In the genomic region with DNA sequence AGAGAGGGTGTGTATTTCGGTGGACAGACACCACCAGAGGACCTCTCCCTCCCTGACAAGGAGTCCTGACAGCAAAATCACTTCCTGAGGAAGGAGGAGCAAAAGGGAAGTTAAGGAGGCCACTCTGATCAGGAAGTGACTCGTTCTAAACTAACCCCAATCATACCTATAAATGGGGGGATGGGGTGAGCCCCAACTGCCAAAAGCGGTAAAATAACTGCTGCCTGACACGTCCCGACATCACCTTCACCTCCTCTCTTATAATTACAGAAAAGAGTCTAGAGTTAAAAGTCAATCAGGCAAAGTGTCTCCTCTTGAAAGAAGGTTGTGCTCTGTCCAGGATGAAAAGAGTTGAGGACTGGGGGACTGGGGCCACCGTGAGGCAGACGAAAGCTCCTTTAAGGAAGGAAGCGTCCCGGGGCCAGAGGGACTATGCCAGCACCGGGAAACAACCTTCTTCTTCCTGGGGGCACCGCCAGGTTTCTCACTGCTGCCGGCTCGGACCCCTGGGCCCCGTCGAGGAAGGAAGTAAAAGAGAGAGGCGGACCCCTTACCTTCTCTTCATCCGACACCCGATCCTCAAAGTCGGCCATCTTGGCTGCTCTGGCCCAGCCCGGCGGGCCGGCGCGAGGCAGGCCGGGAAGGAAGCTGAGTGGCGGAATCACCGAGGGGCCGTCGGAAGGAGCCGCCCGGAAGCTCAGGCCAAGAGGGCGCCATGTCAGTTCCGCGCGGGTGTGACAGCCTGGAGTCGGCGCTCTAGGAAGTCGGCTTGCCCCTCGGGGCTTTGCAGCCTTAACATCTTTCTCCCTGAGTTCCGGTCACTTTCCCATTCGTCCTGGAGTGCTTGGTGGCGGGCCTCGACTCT, we compare ENCODE assay signal across 8 mouse cellular contexts. TPM values are rescaled to one million over a fixed set of nuclear protein-coding genes. Genes with fewer than 3 reads are reported as not detected.
DNase-seq lines count a peak whose midpoint lies in the region; ATAC-seq and TF ChIP-seq lines count a peak whose summit lies in the region.

A gene (plus strand): TSS at position 220 of the 865 bp plus-strand sequence.
A gene (minus strand): TSS at position 720 of the 865 bp plus-strand sequence.

- TF ChIP-seq POLR2A in brain, embryonic 14.5 days (IDR thresholded peaks at IDR 0.05; ENCODE audit: borderline replicate concordance, extremely low read depth, insufficient read depth, insufficient read length, poor library complexity, severe bottlenecking) = peak; percentile 83; the same call in 1 of the 2 replicates

- no peaks in the 10 kb centered on the region for H3K9me3 ChIP-seq in erythroblast, embryonic 14.5 days (ENCODE audit: control insufficient read depth, low read length)
- H3K9me3 ChIP-seq in heart, embryonic 12.5 days (replicated peaks) = no peaks in the 10 kb centered on the region
- H3K9me3 ChIP-seq in kidney, postnatal 0 days (replicated peaks; ENCODE audit: low read length) = no peaks in the 10 kb centered on the region
- no peaks in the 10 kb centered on the region for H3K9me3 ChIP-seq in liver, embryonic 11.5 days (ENCODE audit: control insufficient read depth, low read length)
- no peaks in the 10 kb centered on the region for H3K9me3 ChIP-seq in stomach, postnatal 0 days (ENCODE audit: control insufficient read depth, low read length)

- H3K36me3 ChIP-seq in erythroblast, embryonic 14.5 days (ENCODE audit: control insufficient read depth) = peaks cover 40% of the 10 kb centered on the region
- peaks cover 8% of the 10 kb centered on the region for H3K36me3 ChIP-seq in heart, embryonic 12.5 days
- H3K36me3 ChIP-seq in kidney, postnatal 0 days (ENCODE audit: insufficient read depth, low read length) = no peaks in the 10 kb centered on the region
- H3K36me3 ChIP-seq in liver, embryonic 11.5 days (ENCODE audit: control insufficient read depth, insufficient read depth, low read length) = no peaks in the 10 kb centered on the region
- H3K36me3 ChIP-seq in stomach, postnatal 0 days (ENCODE audit: control insufficient read depth, insufficient read depth, low read length) = no peaks in the 10 kb centered on the region; the same call in 1 of the 2 replicates

- no peak for TF ChIP-seq CTCF in brain, embryonic 14.5 days (IDR thresholded peaks at IDR 0.05; ENCODE audit: borderline replicate concordance, extremely low read depth, insufficient read depth, insufficient read length)
- peak; percentile 31; the same call in 1 of the 2 replicates for TF ChIP-seq CTCF in kidney, postnatal 0 days (IDR thresholded peaks at IDR 0.05; ENCODE audit: low read depth)
- peak; percentile 36 for TF ChIP-seq CTCF in stomach, postnatal 0 days (IDR thresholded peaks at IDR 0.05; ENCODE audit: low read depth)

- peak; percentile 96 for ATAC-seq in heart, embryonic 12.5 days (ENCODE audit: insufficient number of reproducible peaks, low FRiP score)
- ATAC-seq in kidney, postnatal 0 days (replicated peaks; ENCODE audit: low FRiP score, low read depth) = peak; percentile 97
- peak; percentile 94 for ATAC-seq in liver, embryonic 11.5 days (replicated peaks; ENCODE audit: low FRiP score)
- ATAC-seq in stomach, postnatal 0 days (ENCODE audit: low FRiP score, low TSS enrichment) = peak; percentile 97

- TF ChIP-seq EP300 in stomach, postnatal 0 days (optimal IDR thresholded peaks at IDR 0.05) = no peak

- H3K4me1 ChIP-seq in erythroblast, embryonic 14.5 days (ENCODE audit: control insufficient read depth) = peaks cover 50% of the 10 kb centered on the region
- peaks cover 33% of the 10 kb centered on the region for H3K4me1 ChIP-seq in heart, embryonic 12.5 days (replicated peaks)
- peaks cover 6% of the 10 kb centered on the region; the same call in 1 of the 2 replicates for H3K4me1 ChIP-seq in kidney, postnatal 0 days (replicated peaks; ENCODE audit: insufficient read depth, low read length)
- peaks cover 22% of the 10 kb centered on the region for H3K4me1 ChIP-seq in liver, embryonic 11.5 days (replicated peaks; ENCODE audit: control insufficient read depth, insufficient read depth, low read length)
- no peaks in the 10 kb centered on the region for H3K4me1 ChIP-seq in stomach, postnatal 0 days (replicated peaks; ENCODE audit: control insufficient read depth, insufficient read depth)

- WGBS in heart, embryonic 12.5 days = under 1% methylated on average over 43 of the region's 43 CpGs
- WGBS in kidney, postnatal 0 days = under 1% methylated on average over 43 of the region's 43 CpGs
- WGBS in liver, embryonic 11.5 days = under 1% methylated on average over 42 of the region's 43 CpGs
- under 1% methylated on average over 43 of the region's 43 CpGs for WGBS in stomach, postnatal 0 days

- peak; percentile 91 for DNase-seq in CD4-positive helper T cell, adult 2 months (ENCODE audit: low read depth, low spot score)
- DNase-seq in brain, embryonic 14.5 days (ENCODE audit: low read depth) = peak; percentile 97
- DNase-seq in kidney, postnatal 0 days (ENCODE audit: low spot score) = peak; percentile 97
- peak; percentile 88 for DNase-seq in liver, embryonic 11.5 days (ENCODE audit: low spot score)
- DNase-seq in naive thymus-derived CD4-positive, alpha-beta T cell, adult 2 months (ENCODE audit: low read depth) = peak; percentile 88
- peak; percentile 93 for DNase-seq in stomach, postnatal 0 days (ENCODE audit: low spot score)

- no peaks in the 10 kb centered on the region for H3K27me3 ChIP-seq in erythroblast, embryonic 14.5 days (ENCODE audit: control insufficient read depth)
- no peaks in the 10 kb centered on the region for H3K27me3 ChIP-seq in heart, embryonic 12.5 days (replicated peaks)
- no peaks in the 10 kb centered on the region for H3K27me3 ChIP-seq in kidney, postnatal 0 days (ENCODE audit: insufficient read depth, low read length)
- no peaks in the 10 kb centered on the region for H3K27me3 ChIP-seq in liver, embryonic 11.5 days (replicated peaks; ENCODE audit: control insufficient read depth, insufficient read depth, low read length)
- H3K27me3 ChIP-seq in stomach, postnatal 0 days (ENCODE audit: control insufficient read depth, insufficient read depth, low read length) = no peaks in the 10 kb centered on the region

- H3K4me3 ChIP-seq in erythroblast, embryonic 14.5 days (replicated peaks) = peak within 1 kb of the TSS; percentile 89
- peak within 1 kb of the TSS; percentile 100 for H3K4me3 ChIP-seq in heart, embryonic 12.5 days
- peak within 1 kb of the TSS; percentile 70 for H3K4me3 ChIP-seq in kidney, postnatal 0 days (replicated peaks; ENCODE audit: low read depth, low read length)
- peak within 1 kb of the TSS; percentile 96 for H3K4me3 ChIP-seq in liver, embryonic 11.5 days (ENCODE audit: low read depth, low read length)
- H3K4me3 ChIP-seq in stomach, postnatal 0 days (ENCODE audit: low read depth, low read length) = peak within 1 kb of the TSS; percentile 94

- peak within 1 kb of the TSS; percentile 85 for H3K4me2 ChIP-seq in heart, embryonic 12.5 days
- peak within 1 kb of the TSS; percentile 71 for H3K4me2 ChIP-seq in kidney, postnatal 0 days (ENCODE audit: low read length)
- peak within 1 kb of the TSS; percentile 60 for H3K4me2 ChIP-seq in liver, embryonic 11.5 days
- peak within 1 kb of the TSS; percentile 75 for H3K4me2 ChIP-seq in stomach, postnatal 0 days (replicated peaks; ENCODE audit: low read depth)

- peak within 1 kb of the TSS; percentile 99 for H3K9ac ChIP-seq in heart, embryonic 12.5 days
- H3K9ac ChIP-seq in kidney, postnatal 0 days (ENCODE audit: low read depth, low read length) = peak within 1 kb of the TSS; percentile 93
- H3K9ac ChIP-seq in liver, embryonic 11.5 days (ENCODE audit: low read depth, low read length) = peak within 1 kb of the TSS; percentile 96
- H3K9ac ChIP-seq in stomach, postnatal 0 days (ENCODE audit: low read length) = peak within 1 kb of the TSS; percentile 98

- peak within 1 kb of the TSS; percentile 99 for H3K27ac ChIP-seq in heart, embryonic 12.5 days (ENCODE audit: poor library complexity, severe bottlenecking)
- peak within 1 kb of the TSS; percentile 99 for H3K27ac ChIP-seq in kidney, postnatal 0 days
- H3K27ac ChIP-seq in liver, embryonic 11.5 days (ENCODE audit: low read depth, low read length) = peak within 1 kb of the TSS; percentile 97
- peak within 1 kb of the TSS; percentile 97 for H3K27ac ChIP-seq in stomach, postnatal 0 days (replicated peaks)

RNA-seq across cellular contexts. Expression of the first gene that starts in this region (rescaled TPM):
- polyA plus RNA-seq in brain, embryonic 14.5 days (2012; rRNA removed) = 13.9 and 14.6 TPM in 2 replicates
- 0.43 and 0.44 TPM in 2 replicates for polyA plus RNA-seq in erythroblast, embryonic 14.5 days (2012)
- polyA plus RNA-seq in heart, embryonic 12.5 days (2016; fragmentation: Nextera tagmentation; extraction: Ambion mirVana) = 26.0 and 30.9 TPM in 2 replicates
- polyA plus RNA-seq in kidney, postnatal 0 days (2015; fragmentation: Nextera tagmentation; extraction: Ambion mirVana) = 30.9 and 34.2 TPM in 2 replicates
- 22.5 and 25.6 TPM in 2 replicates for polyA plus RNA-seq in liver, embryonic 11.5 days (2014; fragmentation: Nextera tagmentation; extraction: Ambion mirVana)
- polyA plus RNA-seq in stomach, postnatal 0 days (2015; fragmentation: Nextera tagmentation; extraction: Ambion mirVana) = 20.8 and 23.6 TPM in 2 replicates

RNA-seq across cellular contexts. Expression of the second gene that starts in this region (rescaled TPM):
- polyA plus RNA-seq in brain, embryonic 14.5 days (2012; rRNA removed) = 55.6 and 77.9 TPM in 2 replicates
- polyA plus RNA-seq in erythroblast, embryonic 14.5 days (2012) = 0.49 and 0.54 TPM in 2 replicates
- polyA plus RNA-seq in heart, embryonic 12.5 days (2016; fragmentation: Nextera tagmentation; extraction: Ambion mirVana) = 187 and 188 TPM in 2 replicates
- polyA plus RNA-seq in kidney, postnatal 0 days (2015; fragmentation: Nextera tagmentation; extraction: Ambion mirVana) = 119 and 131 TPM in 2 replicates
- polyA plus RNA-seq in liver, embryonic 11.5 days (2014; fragmentation: Nextera tagmentation; extraction: Ambion mirVana) = 169 and 209 TPM in 2 replicates
- polyA plus RNA-seq in stomach, postnatal 0 days (2015; fragmentation: Nextera tagmentation; extraction: Ambion mirVana) = 98.9 and 99.4 TPM in 2 replicates

Comparison
In these comparisons a context has a peak if more than half of its experiments do, and no peak if none do; other contexts are left out.
1. Peak in every context shown above with its lines: DNase-seq, ATAC-seq, H3K4me3 ChIP-seq and H3K27ac ChIP-seq.
2. RNA of the first gene that starts in this region (polyA plus RNA-seq): 30.9 to 34.2 TPM in kidney, postnatal 0 days, 26.0 to 30.9 TPM in heart, embryonic 12.5 days, 22.5 to 25.6 TPM in liver, embryonic 11.5 days, 20.8 to 23.6 TPM in stomach, postnatal 0 days and 13.9 to 14.6 TPM in brain, embryonic 14.5 days; 0.43 to 0.44 TPM in erythroblast, embryonic 14.5 days; every median in the first group is over 10 times any median in the second.
3. RNA of the second gene that starts in this region (polyA plus RNA-seq): 187 to 188 TPM in heart, embryonic 12.5 days, 169 to 209 TPM in liver, embryonic 11.5 days, 119 to 131 TPM in kidney, postnatal 0 days, 98.9 to 99.4 TPM in stomach, postnatal 0 days and 55.6 to 77.9 TPM in brain, embryonic 14.5 days; 0.49 to 0.54 TPM in erythroblast, embryonic 14.5 days; every median in the first group is over 10 times any median in the second.